Mouse (Mus musculus): ENCODE data around the gene Hjurp.

DNA sequence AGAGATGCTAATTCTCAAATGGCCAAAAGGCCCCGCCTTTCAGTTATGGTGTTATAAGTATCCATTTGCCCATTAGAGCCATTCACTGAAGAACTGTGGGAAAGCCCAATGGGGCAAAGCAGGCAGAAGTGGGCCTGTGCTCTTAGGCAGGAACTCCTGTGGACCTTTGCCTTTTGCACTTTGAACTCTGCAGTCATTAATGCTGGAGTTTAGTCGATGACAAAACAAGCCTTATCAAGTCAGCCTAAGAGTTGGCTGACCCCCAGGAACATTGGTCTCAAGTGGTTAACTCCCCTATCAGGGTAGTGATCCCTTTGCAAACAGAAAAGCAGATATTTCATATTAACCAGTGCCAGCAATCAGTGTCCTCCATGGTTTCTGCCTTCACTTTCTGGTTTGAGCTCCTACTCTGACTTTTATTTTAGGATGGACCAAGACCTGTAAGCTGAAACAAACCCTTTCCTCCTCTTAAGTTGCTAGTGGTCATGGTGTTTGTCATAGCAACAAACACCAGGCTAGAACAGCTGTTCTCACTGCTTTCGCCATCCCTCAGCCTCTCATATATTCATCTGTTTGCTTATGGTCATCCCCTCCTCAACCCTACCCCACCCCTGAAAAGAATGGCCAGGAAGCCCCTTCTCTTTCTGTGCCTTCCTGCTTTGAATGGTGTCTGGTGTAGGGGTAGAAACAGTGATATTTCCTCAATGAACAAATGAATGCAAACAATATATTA, 10.8 kb upstream of the Hjurp start:
- TF ChIP-seq CTCF (IDR thresholded peaks at IDR 0.05; ENCODE audit: low read depth) (no peak), EP300 (IDR thresholded peaks at IDR 0.05; ENCODE audit: low read depth) (no peak)
